Comparison of ENCODE assay signal across 16 mouse cellular contexts in the genomic region with DNA sequence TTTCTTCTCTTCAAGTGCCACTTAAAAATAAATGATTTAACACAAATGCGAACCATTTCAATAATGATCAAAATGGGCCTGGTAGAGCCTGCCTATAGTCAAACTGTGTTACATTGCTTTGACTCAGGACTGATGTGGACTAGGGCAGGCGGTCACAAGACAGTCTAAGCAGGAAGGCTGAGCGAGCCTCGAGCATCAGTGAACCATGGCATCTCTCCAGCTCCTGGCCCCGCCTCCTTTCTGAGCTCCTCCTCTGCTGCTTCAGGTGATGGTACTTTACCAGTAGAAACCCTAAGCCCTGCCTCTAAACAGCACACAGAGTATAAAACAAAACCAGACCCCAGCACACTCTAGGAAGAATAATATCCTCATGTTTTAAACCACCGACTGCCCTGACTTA. TPM values are rescaled to one million over a fixed set of nuclear protein-coding genes. Genes with fewer than 3 reads are reported as not detected.
DNase-seq lines count a peak whose midpoint lies in the region; ATAC-seq and TF ChIP-seq lines count a peak whose summit lies in the region.
"Had no signal": no experiment of that assay in that cellular context is flagged by ENCODE, and none has a peak within 500 bp of the region (broad histone marks: within the 10 kb centered on the region; RNA-seq: fewer than 3 reads in every experiment).

No protein-coding gene starts in this region.

- ATAC-seq in stomach, postnatal 0 days (ENCODE audit: low FRiP score, low TSS enrichment) = no peak
- ATAC-seq: midbrain, embryonic 16.5 days had no signal

- H3K27ac ChIP-seq in stomach, postnatal 0 days (replicated peaks) = no peak overlapping the region
- H3K27ac ChIP-seq in midbrain, embryonic 10.5 days (replicated peaks) = no peak overlapping the region
- H3K27ac ChIP-seq: embryonic facial prominence, embryonic 12.5 days; limb, embryonic 15.5 days; neural tube, embryonic 13.5 days had no signal

- peaks cover 2% of the 10 kb centered on the region for H3K36me3 ChIP-seq in stomach, postnatal 0 days (ENCODE audit: control insufficient read depth, insufficient read depth, low read length)
- H3K36me3 ChIP-seq in midbrain, embryonic 10.5 days = peaks cover 60% of the 10 kb centered on the region

- no peaks in the 10 kb centered on the region for H3K4me1 ChIP-seq in stomach, postnatal 0 days (replicated peaks; ENCODE audit: control insufficient read depth, insufficient read depth)
- no peaks in the 10 kb centered on the region for H3K4me1 ChIP-seq in midbrain, embryonic 10.5 days
- H3K4me1 ChIP-seq: embryonic facial prominence, embryonic 12.5 days; limb, embryonic 15.5 days; neural tube, embryonic 13.5 days had no signal

- peak; percentile 11 for DNase-seq in ES-CJ7 (ENCODE audit: low read depth, low spot score)
- DNase-seq in kidney, adult 18-20 months = peak; percentile 49
- DNase-seq in kidney, postnatal 36 days = peak; percentile 72 to 86
- DNase-seq in spleen, adult 12 weeks (ENCODE audit: low spot score) = peak; percentile 31
- no peak for DNase-seq in stomach, postnatal 0 days (ENCODE audit: low spot score)
- DNase-seq in adrenal gland, adult 2 months = no peak
- DNase-seq in gastrocnemius, adult 18-20 months (ENCODE audit: low spot score) = no peak
- no peak for DNase-seq in midbrain, embryonic 10.5 days (ENCODE audit: low spot score)
- DNase-seq: adrenal gland, postnatal 36 days; cerebellum, postnatal 36 days; heart, postnatal 4 days; thymus, postnatal 4 days had no signal

- no peaks in the 10 kb centered on the region for H3K27me3 ChIP-seq in stomach, postnatal 0 days (ENCODE audit: control insufficient read depth, insufficient read depth, low read length)
- H3K27me3 ChIP-seq in midbrain, embryonic 10.5 days (ENCODE audit: low read depth, poor library complexity, severe bottlenecking) = no peaks in the 10 kb centered on the region
- H3K27me3 ChIP-seq: embryonic facial prominence, embryonic 12.5 days; limb, embryonic 15.5 days; neural tube, embryonic 13.5 days had no signal

- no peak for TF ChIP-seq CTCF in stomach, postnatal 0 days (IDR thresholded peaks at IDR 0.05; ENCODE audit: low read depth)

- no peaks in the 10 kb centered on the region for H3K9me3 ChIP-seq in stomach, postnatal 0 days (ENCODE audit: control insufficient read depth, low read length)
- H3K9me3 ChIP-seq in midbrain, embryonic 10.5 days (replicated peaks) = no peaks in the 10 kb centered on the region
- H3K9me3 ChIP-seq: embryonic facial prominence, embryonic 12.5 days; limb, embryonic 15.5 days; neural tube, embryonic 13.5 days had no signal

- H3K9ac ChIP-seq in stomach, postnatal 0 days (ENCODE audit: low read length) = no peak overlapping the region
- H3K9ac ChIP-seq: embryonic facial prominence, embryonic 12.5 days; limb, embryonic 15.5 days; neural tube, embryonic 13.5 days had no signal

- no peak for TF ChIP-seq EP300 in stomach, postnatal 0 days (optimal IDR thresholded peaks at IDR 0.05)

- WGBS in stomach, postnatal 0 days = 73% methylated on average over 6 of the region's 6 CpGs
- 76% methylated on average over 6 of the region's 6 CpGs for WGBS in midbrain, embryonic 10.5 days

- H3K4me2 ChIP-seq in stomach, postnatal 0 days (replicated peaks; ENCODE audit: low read depth) = no peak overlapping the region
- H3K4me2 ChIP-seq: embryonic facial prominence, embryonic 12.5 days; limb, embryonic 15.5 days; neural tube, embryonic 13.5 days had no signal

- no peak overlapping the region for H3K4me3 ChIP-seq in stomach, postnatal 0 days (ENCODE audit: low read depth, low read length)
- no peak overlapping the region for H3K4me3 ChIP-seq in midbrain, embryonic 10.5 days
- H3K4me3 ChIP-seq: embryonic facial prominence, embryonic 12.5 days; limb, embryonic 15.5 days; neural tube, embryonic 13.5 days had no signal

RNA-seq across cellular contexts. Expression of a gene that starts 36.3 kb away (rescaled TPM):
- 55.7 and 55.9 TPM in 2 replicates for polyA plus RNA-seq in stomach, postnatal 0 days (2015; fragmentation: Nextera tagmentation; extraction: Ambion mirVana)
- 100 to 1,000 TPM in 1 of 2 experiments, 10 to 100 TPM in 1; 67.7 to 105 TPM for total RNA-seq in adrenal gland, adult 2 months (2021)
- polyA plus RNA-seq in adrenal gland, adult 2 months (2012; rRNA removed) = 1.3 and 1.5 TPM in 2 replicates
- total RNA-seq in gastrocnemius, adult 18-20 months (2021) = 100 to 1,000 TPM; 172 to 179 TPM
- 68.0 and 73.2 TPM in 2 replicates for polyA plus RNA-seq in midbrain, embryonic 10.5 days (2016; fragmentation: Nextera tagmentation; extraction: Ambion mirVana)

Comparison
In these comparisons a context has a peak if more than half of its experiments do, and no peak if none do; other contexts are left out.
1. DNase-seq: peak in ES-CJ7 (single experiment), kidney, adult 18-20 months (single experiment), kidney, postnatal 36 days (2 of 2) and spleen, adult 12 weeks (single experiment); none in stomach, postnatal 0 days (single experiment), adrenal gland, adult 2 months (single experiment), gastrocnemius, adult 18-20 months (single experiment) and midbrain, embryonic 10.5 days (single experiment).
2. RNA of a gene that starts 36.3 kb away (polyA plus RNA-seq): 68.0 to 73.2 TPM in midbrain, embryonic 10.5 days and 55.7 to 55.9 TPM in stomach, postnatal 0 days; 1.3 to 1.5 TPM in adrenal gland, adult 2 months; every median in the first group is over 10 times any median in the second.